Mouse (Mus musculus) c-Kit-negative CD71-positive TER-119-positive erythroid progenitor cells, embryonic 14.5 days (primary cell): ENCODE measurements around the gene Gm4791.

ENCODE experiments used
- DNase-seq: peaks from one replicate; pipeline ENCODE4 v3.0.0-alpha.2; 2013; ENCODE audit warnings: low read depth, low spot score

Gene Gm4791

GRCm38 (mm10) chr9:46998338-46998791 is at the start of gene Gm4791:
Gm4791 (plus strand) TSS chr9:46998741.
- no peak for DNase-seq

GRCm38 (mm10) chr9:46956286-46956685 is 42.3 kb upstream of the Gm4791 start:
- no peak for DNase-seq

- DNase-seq: no peak
These were observed 41.1 kb upstream of the Gm4791 start for GRCm38 (mm10) chr9:46957420-46957950.

GRCm38 (mm10) chr9:46966028-46966427 is 32.5 kb upstream of the Gm4791 start:
- DNase-seq: no peak

GRCm38 (mm10) chr9:46968970-46969369 is 29.6 kb upstream of the Gm4791 start:
- no peak for DNase-seq

GRCm38 (mm10) chr9:46969406-46969805 is 29.1 kb upstream of the Gm4791 start:
- no peak for DNase-seq

- DNase-seq: no peak
These were observed 19.7 kb upstream of the Gm4791 start for GRCm38 (mm10) chr9:46978806-46979205.

GRCm38 (mm10) chr9:46980111-46980510 is 18.4 kb upstream of the Gm4791 start:
- DNase-seq: no peak

GRCm38 (mm10) chr9:46983471-46983870 is 15.1 kb upstream of the Gm4791 start:
- no peak for DNase-seq

GRCm38 (mm10) chr9:47041569-47041968 is 43.0 kb downstream of the Gm4791 start:
- DNase-seq: no peak
